Mouse (Mus musculus): ENCODE measurements around the gene Sdc1. TPM values are rescaled to one million over a fixed set of nuclear protein-coding genes. Genes with fewer than 3 reads are reported as not detected.

Gene Sdc1
- polyA plus RNA-seq, 1 experiment from 2014 or later: 116 TPM

- Histone ChIP-seq H3K9ac (replicated peaks) (no peak overlapping the region), H3K4me3 (ENCODE audit: low read depth, low read length) (no peak overlapping the region), H3K36me3 (replicated peaks; ENCODE audit: insufficient read depth, low read length) (no peaks in the 10 kb centered on the region), H3K4me1 (ENCODE audit: insufficient read depth) (peaks cover 4% of the 10 kb centered on the region; the same call in 1 of the 2 replicates), H3K27ac (ENCODE audit: low read depth) (no peak overlapping the region), H3K9me3 (ENCODE audit: low read length) (no peaks in the 10 kb centered on the region), H3K4me2 (ENCODE audit: low read depth, low read length) (no peak overlapping the region), H3K27me3 (ENCODE audit: insufficient read depth, low read length) (no peaks in the 10 kb centered on the region)
- no peak for DNase-seq
- TF ChIP-seq CTCF (IDR thresholded peaks at IDR 0.05; ENCODE audit: low read depth) (no peak), EP300 (IDR thresholded peaks at IDR 0.05; ENCODE audit: low read depth) (no peak)
- ATAC-seq: no peak
- 51% methylated on average over 9 of the region's 9 CpGs for whole genome bisulfite sequencing (ENCODE audit: insufficient replicate concordance)
Measured at GRCm38 (mm10) chr12:8798486-8799020, 27.4 kb downstream of the Sdc1 start.

GRCm38 (mm10) chr12:8803421-8804076, 32.4 kb downstream of the Sdc1 start:
- no peak for DNase-seq

DNA sequence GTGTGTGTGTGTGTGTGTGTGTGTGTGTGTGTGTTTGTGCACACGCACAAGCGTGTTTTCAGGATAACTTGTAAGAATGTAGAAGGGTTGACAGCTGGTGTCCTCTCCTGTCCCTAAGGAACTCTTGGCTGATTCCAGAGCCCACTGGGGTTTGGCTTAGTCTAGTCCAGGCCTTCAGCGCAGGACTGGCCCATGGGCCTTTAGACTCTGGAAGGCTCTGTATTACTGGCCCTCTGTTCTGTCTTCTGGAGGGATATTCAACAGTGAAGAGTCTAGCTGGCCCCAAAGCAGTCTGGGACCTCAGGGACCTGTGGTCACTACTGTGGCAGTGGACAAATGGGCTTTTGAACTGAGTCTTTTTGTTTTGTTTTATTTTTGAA, 32.9 kb downstream of the Sdc1 start:
- ATAC-seq: no peak
- no peak overlapping the region for H3K9ac ChIP-seq (replicated peaks)
- no peak overlapping the region for H3K4me3 ChIP-seq (ENCODE audit: low read depth, low read length)
- H3K27me3 ChIP-seq (ENCODE audit: insufficient read depth, low read length): no peaks in the 10 kb centered on the region
- TF ChIP-seq CTCF (IDR thresholded peaks at IDR 0.05; ENCODE audit: low read depth) (no peak), EP300 (IDR thresholded peaks at IDR 0.05; ENCODE audit: low read depth) (no peak)
- H3K4me2 ChIP-seq (ENCODE audit: low read depth, low read length): no peak overlapping the region
- DNase-seq: no peak
- WGBS (ENCODE audit: insufficient replicate concordance): 84% methylated on average over 3 of the region's 3 CpGs
- H3K9me3 ChIP-seq (ENCODE audit: low read length): no peaks in the 10 kb centered on the region
- no peak overlapping the region for H3K27ac ChIP-seq (ENCODE audit: low read depth)
- no peaks in the 10 kb centered on the region for H3K36me3 ChIP-seq (replicated peaks; ENCODE audit: insufficient read depth, low read length)
- H3K4me1 ChIP-seq (ENCODE audit: insufficient read depth): peaks cover 4% of the 10 kb centered on the region; the same call in 1 of the 2 replicates

More at GRCm38 (mm10) chr12:8803421-8804076, 32.4 kb downstream of the Sdc1 start:
- H3K4me3 ChIP-seq (ENCODE audit: low read depth, low read length): no peak overlapping the region
- ATAC-seq: no peak
- no peak overlapping the region for H3K27ac ChIP-seq (ENCODE audit: low read depth)
- TF ChIP-seq CTCF (IDR thresholded peaks at IDR 0.05; ENCODE audit: low read depth) (no peak), EP300 (IDR thresholded peaks at IDR 0.05; ENCODE audit: low read depth) (no peak)
- H3K4me2 ChIP-seq (ENCODE audit: low read depth, low read length): no peak overlapping the region
- no peaks in the 10 kb centered on the region for H3K36me3 ChIP-seq (replicated peaks; ENCODE audit: insufficient read depth, low read length)
- peaks cover 4% of the 10 kb centered on the region; the same call in 1 of the 2 replicates for H3K4me1 ChIP-seq (ENCODE audit: insufficient read depth)
- no peaks in the 10 kb centered on the region for H3K27me3 ChIP-seq (ENCODE audit: insufficient read depth, low read length)
- no peak overlapping the region for H3K9ac ChIP-seq (replicated peaks)
- H3K9me3 ChIP-seq (ENCODE audit: low read length): no peaks in the 10 kb centered on the region
- WGBS (ENCODE audit: insufficient replicate concordance): 76% methylated on average over 10 of the region's 10 CpGs

DNA sequence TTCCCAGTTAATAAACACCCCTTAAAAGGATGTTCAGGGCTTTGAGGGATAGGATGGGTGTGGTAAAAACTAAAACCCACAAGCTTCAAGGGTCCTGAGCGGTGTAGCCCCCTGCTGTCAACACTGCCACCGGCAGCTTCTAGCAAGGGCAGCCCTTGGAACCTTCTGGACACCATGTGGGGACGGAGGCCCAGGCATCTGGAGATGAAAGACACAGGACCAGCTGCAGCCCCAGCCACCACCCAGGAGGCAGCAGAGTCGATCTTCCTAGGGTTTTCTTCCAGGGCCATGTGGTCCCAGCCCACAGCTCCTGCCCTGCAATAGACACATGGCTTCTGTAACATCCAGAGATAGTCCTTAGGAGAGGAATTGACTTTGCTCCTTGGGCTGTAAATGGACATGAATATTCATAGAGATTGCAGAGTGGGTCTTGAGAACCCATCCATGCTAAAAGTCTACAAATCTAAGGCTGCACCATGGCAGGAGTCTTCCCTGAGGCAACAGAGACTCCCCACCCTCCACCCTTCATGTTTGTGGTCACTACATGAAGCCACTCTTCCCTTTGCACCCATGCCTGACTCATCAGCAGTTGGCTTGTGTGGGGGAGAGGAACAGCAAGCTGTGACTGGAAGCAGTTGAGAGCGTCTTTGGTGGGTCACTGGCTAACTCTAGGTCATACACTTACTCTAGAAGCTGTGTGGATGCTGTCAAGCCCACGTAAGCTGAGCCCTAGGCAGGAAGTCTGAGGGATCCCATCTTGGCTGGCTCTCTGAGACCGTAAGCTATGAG, 34.0 kb downstream of the Sdc1 start:
- DNase-seq: no peak
- Histone ChIP-seq H3K9me3 (ENCODE audit: low read length) (no peaks in the 10 kb centered on the region), H3K9ac (replicated peaks) (no peak overlapping the region), H3K36me3 (replicated peaks; ENCODE audit: insufficient read depth, low read length) (no peaks in the 10 kb centered on the region), H3K4me3 (ENCODE audit: low read depth, low read length) (no peak overlapping the region), H3K4me1 (ENCODE audit: insufficient read depth) (peaks cover 8% of the 10 kb centered on the region; the same call in 1 of the 2 replicates), H3K27ac (ENCODE audit: low read depth) (no peak overlapping the region), H3K4me2 (ENCODE audit: low read depth, low read length) (no peak overlapping the region), H3K27me3 (ENCODE audit: insufficient read depth, low read length) (no peaks in the 10 kb centered on the region)
- WGBS (ENCODE audit: insufficient replicate concordance): 82% methylated on average over 7 of the region's 7 CpGs
- ATAC-seq: no peak
- TF ChIP-seq EP300 (IDR thresholded peaks at IDR 0.05; ENCODE audit: low read depth) (no peak), CTCF (IDR thresholded peaks at IDR 0.05; ENCODE audit: low read depth) (no peak)

DNA sequence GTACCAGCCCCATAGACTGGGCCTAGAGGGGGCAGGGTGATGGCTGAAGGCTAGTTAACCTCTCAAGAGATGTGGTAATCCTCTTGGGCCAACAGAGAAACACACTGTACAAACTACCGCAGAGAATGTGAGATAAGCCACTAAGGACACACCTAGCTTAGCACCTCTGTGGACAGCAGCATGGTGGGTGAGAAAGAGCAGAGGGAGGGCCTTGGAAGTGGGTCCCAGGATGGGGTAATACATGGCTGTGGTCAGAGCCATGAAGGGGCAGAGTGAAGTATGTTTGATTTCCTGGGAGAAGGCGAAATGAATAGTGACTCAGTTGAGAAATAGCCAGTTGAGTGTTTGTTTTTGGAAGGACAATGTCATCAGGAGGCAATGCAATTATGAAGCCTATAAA, 38.0 kb downstream of the Sdc1 start:
- TF ChIP-seq EP300 (IDR thresholded peaks at IDR 0.05; ENCODE audit: low read depth) (no peak), CTCF (IDR thresholded peaks at IDR 0.05; ENCODE audit: low read depth) (no peak)
- Histone ChIP-seq H3K9me3 (ENCODE audit: low read length) (no peaks in the 10 kb centered on the region), H3K4me2 (ENCODE audit: low read depth, low read length) (no peak overlapping the region), H3K27ac (ENCODE audit: low read depth) (peak overlapping the region; percentile 78), H3K4me1 (ENCODE audit: insufficient read depth) (peaks cover 20% of the 10 kb centered on the region; the same call in 1 of the 2 replicates), H3K9ac (replicated peaks) (no peak overlapping the region), H3K27me3 (ENCODE audit: insufficient read depth, low read length) (no peaks in the 10 kb centered on the region), H3K36me3 (replicated peaks; ENCODE audit: insufficient read depth, low read length) (no peaks in the 10 kb centered on the region), H3K4me3 (ENCODE audit: low read depth, low read length) (no peak overlapping the region)
- ATAC-seq (peak; percentile 26), DNase-seq (no peak)
- WGBS (ENCODE audit: insufficient replicate concordance): 29% methylated on average over 2 of the region's 2 CpGs

DNA sequence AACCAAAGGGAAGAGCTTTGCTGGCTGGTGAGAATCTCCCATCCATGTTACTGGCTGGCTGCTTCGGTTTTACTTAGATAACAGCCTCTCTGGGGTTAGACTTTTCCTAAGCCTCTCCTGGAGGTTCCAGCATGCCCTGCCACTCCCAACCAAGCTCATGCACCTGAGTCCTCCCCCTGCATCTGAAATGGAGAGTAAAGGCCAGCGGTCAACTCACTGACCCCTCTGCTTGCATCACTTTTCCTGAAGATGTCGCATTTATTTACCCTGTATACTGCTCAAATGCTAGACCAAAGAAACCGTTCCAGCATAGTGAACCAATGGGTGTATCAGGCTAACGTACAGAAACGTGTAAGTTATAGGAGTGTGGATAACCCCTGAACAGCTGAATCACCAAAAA, 38.5 kb downstream of the Sdc1 start:
- WGBS (ENCODE audit: insufficient replicate concordance): 58% methylated on average over 6 of the region's 6 CpGs
- Histone ChIP-seq H3K9me3 (ENCODE audit: low read length) (no peaks in the 10 kb centered on the region), H3K36me3 (replicated peaks; ENCODE audit: insufficient read depth, low read length) (no peaks in the 10 kb centered on the region), H3K27ac (ENCODE audit: low read depth) (peak overlapping the region; percentile 78), H3K9ac (replicated peaks) (no peak overlapping the region), H3K27me3 (ENCODE audit: insufficient read depth, low read length) (no peaks in the 10 kb centered on the region), H3K4me1 (ENCODE audit: insufficient read depth) (peaks cover 20% of the 10 kb centered on the region; the same call in 1 of the 2 replicates), H3K4me2 (ENCODE audit: low read depth, low read length) (no peak overlapping the region), H3K4me3 (ENCODE audit: low read depth, low read length) (no peak overlapping the region)
- peak; percentile 60 for ATAC-seq
- DNase-seq: peak; percentile 36
- TF ChIP-seq EP300 (IDR thresholded peaks at IDR 0.05; ENCODE audit: low read depth) (no peak), CTCF (IDR thresholded peaks at IDR 0.05; ENCODE audit: low read depth) (no peak)

Data from liver, postnatal 0 days (tissue).